Mouse (Mus musculus) bone marrow, adult 2 months (tissue): ENCODE data around the gene Rab10.
A peak's percentile ranks its signal among the peaks of the same experiment; 100 is the strongest.

Source experiments
- CTCF ChIP-seq: fragments of 200-500 bp; IDR thresholded peaks from 2 replicates; pipeline ENCODE4 v1.5.1; 2011; ENCODE audit warnings: low read length, control low read depth; ENCODE audit not compliant: control insufficient read depth, insufficient read depth
- POLR2A ChIP-seq: fragments of 200-500 bp; IDR thresholded peaks from 2 replicates; pipeline ENCODE4 v1.6.1; 2011; ENCODE audit warnings: low read depth, mild to moderate bottlenecking, control low read depth, low read length, borderline replicate concordance; ENCODE audit not compliant: control insufficient read depth

- TF ChIP-seq POLR2A (0 out of 2 replicates have a peak, but pooled peaks have one; percentile 19), CTCF (no peak; the same call in 1 of the 2 replicates)
Measured at GRCm38 (mm10) chr12:3236831-3237681, 72.7 kb downstream of the Rab10 start.
